ENCODE assay signal across 29 mouse cellular contexts in genomic region chr5:90331071-90331470, GRCm38 (mm10). TPM values are rescaled to one million over a fixed set of nuclear protein-coding genes. Genes with fewer than 3 reads are reported as not detected.
DNase-seq lines count a peak whose midpoint lies in the region; ATAC-seq and TF ChIP-seq lines count a peak whose summit lies in the region.
"Had no signal": no experiment of that assay in that cellular context is flagged by ENCODE, and none has a peak within 500 bp of the region (broad histone marks: within the 10 kb centered on the region; RNA-seq: fewer than 3 reads in every experiment).

No protein-coding gene starts in this region.

- no peak for DNase-seq in lung, adult 2 months
- DNase-seq in kidney, postnatal 36 days, result no peak
- DNase-seq in urinary bladder, postnatal 25 days (ENCODE audit: low spot score), result no peak
- DNase-seq: adrenal gland, postnatal 25 days; cerebellum, adult 9-10 months; cerebellum, postnatal 36 days; embryo, embryonic 11 days; heart, postnatal 14 days; kidney, postnatal 25 days; liver, embryonic 13.5 days; retina, postnatal 1 day; right cerebral cortex, postnatal 14 days; thymus, postnatal 14 days had no signal

- H3K36me3 ChIP-seq in intestine, embryonic 16.5 days (ENCODE audit: control insufficient read depth, insufficient read depth, low read length), result no peaks in the 10 kb centered on the region
- H3K36me3 ChIP-seq in intestine, postnatal 0 days (ENCODE audit: control insufficient read depth, insufficient read depth), result no peaks in the 10 kb centered on the region
- H3K36me3 ChIP-seq in lung, embryonic 16.5 days (ENCODE audit: control insufficient read depth, insufficient read depth, low read length), result no peaks in the 10 kb centered on the region
- H3K36me3 ChIP-seq: embryonic facial prominence, embryonic 12.5 days; heart, embryonic 13.5 days; intestine, embryonic 15.5 days; limb, embryonic 13.5 days; liver, embryonic 13.5 days; midbrain, embryonic 15.5 days; neural tube, embryonic 15.5 days; stomach, embryonic 15.5 days had no signal

- no peak overlapping the region for H3K4me2 ChIP-seq in intestine, embryonic 16.5 days (ENCODE audit: low read depth, low read length)
- no peak overlapping the region for H3K4me2 ChIP-seq in intestine, postnatal 0 days (replicated peaks; ENCODE audit: low read depth)
- H3K4me2 ChIP-seq in lung, embryonic 16.5 days (ENCODE audit: low read depth, low read length), result no peak overlapping the region
- H3K4me2 ChIP-seq: embryonic facial prominence, embryonic 12.5 days; heart, embryonic 13.5 days; intestine, embryonic 15.5 days; limb, embryonic 13.5 days; liver, embryonic 13.5 days; midbrain, embryonic 15.5 days; neural tube, embryonic 15.5 days; stomach, embryonic 15.5 days had no signal

- no peaks in the 10 kb centered on the region; the same call in 1 of the 2 replicates for H3K4me1 ChIP-seq in intestine, embryonic 16.5 days (ENCODE audit: control insufficient read depth, insufficient read depth, low read length)
- no peaks in the 10 kb centered on the region for H3K4me1 ChIP-seq in intestine, postnatal 0 days (replicated peaks; ENCODE audit: control insufficient read depth, insufficient read depth, low read length)
- H3K4me1 ChIP-seq in lung, embryonic 16.5 days (replicated peaks; ENCODE audit: control insufficient read depth, insufficient read depth, low read length), result peaks cover 8% of the 10 kb centered on the region
- H3K4me1 ChIP-seq in lung, adult 2 months (ENCODE audit: control insufficient read depth, insufficient read depth, low read length), result peaks cover 7% of the 10 kb centered on the region
- H3K4me1 ChIP-seq: embryonic facial prominence, embryonic 12.5 days; midbrain, embryonic 15.5 days; stomach, embryonic 15.5 days had no signal

- no peak overlapping the region for H3K9ac ChIP-seq in intestine, embryonic 16.5 days (ENCODE audit: low read depth, low read length)
- no peak overlapping the region for H3K9ac ChIP-seq in intestine, postnatal 0 days (ENCODE audit: low read depth, low read length)
- H3K9ac ChIP-seq in lung, embryonic 16.5 days (ENCODE audit: low read length), result no peak overlapping the region
- H3K9ac ChIP-seq: embryonic facial prominence, embryonic 12.5 days; heart, embryonic 13.5 days; intestine, embryonic 15.5 days; limb, embryonic 13.5 days; liver, embryonic 13.5 days; midbrain, embryonic 15.5 days; neural tube, embryonic 15.5 days; stomach, embryonic 15.5 days had no signal

- 0 out of 2 replicates have a peak, but pooled peaks have one; percentile 16 for ATAC-seq in intestine, embryonic 16.5 days
- no peak for ATAC-seq in intestine, postnatal 0 days
- peak; percentile 23; the same call in 1 of the 2 replicates for ATAC-seq in lung, embryonic 16.5 days (ENCODE audit: low read depth)
- peak; percentile 53 for ATAC-seq in granulocyte monocyte progenitor cell, adult 5-6 weeks (replicated peaks; ENCODE audit: poor library complexity, severe bottlenecking)
- peak; percentile 26; the same call in 1 of the 2 replicates for ATAC-seq in megakaryocyte progenitor cell, adult 5-6 weeks (replicated peaks; ENCODE audit: poor library complexity)
- ATAC-seq: forebrain, embryonic 14.5 days; intestine, embryonic 15.5 days; midbrain, embryonic 15.5 days had no signal

- no peak overlapping the region for H3K4me3 ChIP-seq in intestine, embryonic 16.5 days (ENCODE audit: low read length)
- H3K4me3 ChIP-seq in intestine, postnatal 0 days (ENCODE audit: low read depth, low read length), result no peak overlapping the region
- H3K4me3 ChIP-seq in lung, embryonic 16.5 days (ENCODE audit: low read length), result no peak overlapping the region
- no peak overlapping the region for H3K4me3 ChIP-seq in lung, adult 2 months (replicated peaks; ENCODE audit: extremely low read depth, low read depth, low read length)
- H3K4me3 ChIP-seq: embryonic facial prominence, embryonic 12.5 days; heart, embryonic 13.5 days; intestine, embryonic 15.5 days; layer of hippocampus, adult 2 months; left cerebral cortex, adult 2 months; limb, embryonic 13.5 days; liver, embryonic 13.5 days; midbrain, embryonic 15.5 days; neural tube, embryonic 15.5 days; stomach, embryonic 15.5 days had no signal

- TF ChIP-seq POLR2A in lung, adult 2 months (IDR thresholded peaks at IDR 0.05; ENCODE audit: borderline replicate concordance, extremely low read depth, low read depth, low read length), result no peak

- H3K27ac ChIP-seq in intestine, embryonic 16.5 days (ENCODE audit: low read length), result no peak overlapping the region
- H3K27ac ChIP-seq in intestine, postnatal 0 days (ENCODE audit: low read depth, low read length), result no peak overlapping the region
- H3K27ac ChIP-seq in lung, embryonic 16.5 days (ENCODE audit: low read length), result no peak overlapping the region
- H3K27ac ChIP-seq: embryonic facial prominence, embryonic 12.5 days; heart, embryonic 13.5 days; intestine, embryonic 15.5 days; layer of hippocampus, adult 2 months; left cerebral cortex, adult 2 months; limb, embryonic 13.5 days; liver, embryonic 13.5 days; macrophage; midbrain, embryonic 15.5 days; neural tube, embryonic 15.5 days; stomach, embryonic 15.5 days had no signal

- TF ChIP-seq CTCF in intestine, postnatal 0 days (IDR thresholded peaks at IDR 0.05; ENCODE audit: low read depth), result no peak
- TF ChIP-seq CTCF in lung, adult 2 months (IDR thresholded peaks at IDR 0.05; ENCODE audit: insufficient read depth, low read length), result no peak

- H3K9me3 ChIP-seq in intestine, embryonic 16.5 days (ENCODE audit: control insufficient read depth, low read length), result no peaks in the 10 kb centered on the region
- H3K9me3 ChIP-seq in intestine, postnatal 0 days (ENCODE audit: control insufficient read depth), result no peaks in the 10 kb centered on the region
- H3K9me3 ChIP-seq in lung, embryonic 16.5 days (ENCODE audit: control insufficient read depth, low read length), result no peaks in the 10 kb centered on the region
- H3K9me3 ChIP-seq: embryonic facial prominence, embryonic 12.5 days; heart, embryonic 13.5 days; intestine, embryonic 15.5 days; limb, embryonic 13.5 days; liver, embryonic 13.5 days; midbrain, embryonic 15.5 days; neural tube, embryonic 15.5 days; stomach, embryonic 15.5 days had no signal

- WGBS in intestine, embryonic 16.5 days, result 77% methylated on average over 1 of the region's 1 CpGs
- 47% methylated on average over 1 of the region's 1 CpGs for WGBS in intestine, postnatal 0 days
- 69% methylated on average over 1 of the region's 1 CpGs for WGBS in lung, embryonic 16.5 days
- WGBS in lung, adult 2 months, result 19% methylated on average over 1 of the region's 1 CpGs

- H3K27me3 ChIP-seq in intestine, embryonic 16.5 days (replicated peaks; ENCODE audit: control insufficient read depth, insufficient read depth, low read length), result no peaks in the 10 kb centered on the region
- no peaks in the 10 kb centered on the region for H3K27me3 ChIP-seq in intestine, postnatal 0 days (replicated peaks; ENCODE audit: control insufficient read depth, insufficient read depth, low read length)
- no peaks in the 10 kb centered on the region for H3K27me3 ChIP-seq in lung, embryonic 16.5 days (ENCODE audit: control insufficient read depth, insufficient read depth, low read depth, low read length)
- H3K27me3 ChIP-seq: embryonic facial prominence, embryonic 12.5 days; heart, embryonic 13.5 days; intestine, embryonic 15.5 days; limb, embryonic 13.5 days; liver, embryonic 13.5 days; midbrain, embryonic 15.5 days; neural tube, embryonic 15.5 days; stomach, embryonic 15.5 days had no signal

RNA-seq across cellular contexts. Expression of gene Ankrd17, which starts 35.3 kb away (rescaled TPM):
- 16.1 and 17.8 TPM in 2 replicates for polyA plus RNA-seq in intestine, embryonic 16.5 days (2015; fragmentation: Nextera tagmentation; extraction: Ambion mirVana)
- 19.3 and 23.3 TPM in 2 replicates for polyA plus RNA-seq in intestine, postnatal 0 days (2015; fragmentation: Nextera tagmentation; extraction: Ambion mirVana)
- 18.7 and 19.8 TPM in 2 replicates for polyA plus RNA-seq in lung, embryonic 16.5 days (2015; fragmentation: Nextera tagmentation; extraction: Ambion mirVana)
- polyA plus RNA-seq in lung, adult 2 months (2012; rRNA removed), result 16.2 and 22.4 TPM in 2 replicates
- total RNA-seq in granulocyte monocyte progenitor cell, adult 5-6 weeks (2014; fragmentation: Nextera tagmentation), result 86.9 and 98.0 TPM in 2 replicates
- 74.9 and 82.4 TPM in 2 replicates for total RNA-seq in granulocyte monocyte progenitor cell, adult 5-6 weeks (2017)
- total RNA-seq in megakaryocyte progenitor cell, adult 5-6 weeks (2015), result 83.2 and 103 TPM in 2 replicates
- total RNA-seq in megakaryocyte progenitor cell, adult 5-6 weeks (2017), result 55.3 and 83.6 TPM in 2 replicates

RNA-seq across cellular contexts. Expression of gene Gm9958, which starts 35.9 kb away (rescaled TPM):
- 5.2 and 6.3 TPM in 2 replicates for polyA plus RNA-seq in intestine, embryonic 16.5 days (2015; fragmentation: Nextera tagmentation; extraction: Ambion mirVana)
- polyA plus RNA-seq in intestine, postnatal 0 days (2015; fragmentation: Nextera tagmentation; extraction: Ambion mirVana), result 3.0 and 3.3 TPM in 2 replicates
- 6.7 and 7.5 TPM in 2 replicates for polyA plus RNA-seq in lung, embryonic 16.5 days (2015; fragmentation: Nextera tagmentation; extraction: Ambion mirVana)
- 0.57 and 1.8 TPM in 2 replicates for polyA plus RNA-seq in lung, adult 2 months (2012; rRNA removed)
- total RNA-seq in granulocyte monocyte progenitor cell, adult 5-6 weeks (2014; fragmentation: Nextera tagmentation), result 0.56 and 2.3 TPM in 2 replicates
- total RNA-seq in granulocyte monocyte progenitor cell, adult 5-6 weeks (2017), result 1.5 and 1.9 TPM in 2 replicates
- 2.0 and 4.1 TPM in 2 replicates for total RNA-seq in megakaryocyte progenitor cell, adult 5-6 weeks (2015)
- 1.3 and 2.4 TPM in 2 replicates for total RNA-seq in megakaryocyte progenitor cell, adult 5-6 weeks (2017)
